Mouse (Mus musculus) right cerebral cortex, postnatal 10 days (tissue): ENCODE data around the gene Olfr630.
"Not testable (repeated sequence)": the region's sequence is repeated elsewhere in the genome, so short reads cannot be mapped to it uniquely, and the experiment has no call there.

Experiments
- DNase-seq, 2 experiments: peaks; one replicate each; pipeline ENCODE4 v3.0.0; 2021; ENCODE audit warnings: low spot score in 2 of 2

The Olfr630 gene

DNA sequence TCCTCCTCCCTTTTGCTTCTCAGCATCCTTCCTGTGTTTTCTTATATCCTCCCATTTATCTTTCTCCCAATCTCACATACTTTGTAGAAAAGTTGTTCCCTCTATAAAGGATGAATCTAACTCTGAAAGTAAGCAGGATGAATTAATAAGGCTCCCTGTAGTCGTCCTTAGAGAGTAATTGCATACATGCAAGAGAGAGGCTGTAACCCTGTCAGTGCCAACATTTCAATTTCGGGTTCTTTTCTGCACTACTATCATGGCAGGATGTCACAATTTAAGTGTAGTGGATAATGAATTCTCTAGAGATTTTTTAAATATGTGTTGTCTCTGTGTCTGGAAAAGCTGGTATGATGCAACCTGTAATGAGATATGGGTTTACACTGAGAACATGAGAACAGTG lies at the start of gene Olfr630:
Gene Olfr630 (minus strand): TSS at position 101 of the 400 bp plus-strand sequence.
- DNase-seq = no peak

- DNase-seq = peak; percentile 19 to 25
Measured at GRCm38 (mm10) chr7:103806856-103807255, 49.7 kb upstream of the Olfr630 start.

- no peak for DNase-seq
Measured at GRCm38 (mm10) chr7:103792669-103793388, 35.7 kb upstream of the Olfr630 start.

DNA sequence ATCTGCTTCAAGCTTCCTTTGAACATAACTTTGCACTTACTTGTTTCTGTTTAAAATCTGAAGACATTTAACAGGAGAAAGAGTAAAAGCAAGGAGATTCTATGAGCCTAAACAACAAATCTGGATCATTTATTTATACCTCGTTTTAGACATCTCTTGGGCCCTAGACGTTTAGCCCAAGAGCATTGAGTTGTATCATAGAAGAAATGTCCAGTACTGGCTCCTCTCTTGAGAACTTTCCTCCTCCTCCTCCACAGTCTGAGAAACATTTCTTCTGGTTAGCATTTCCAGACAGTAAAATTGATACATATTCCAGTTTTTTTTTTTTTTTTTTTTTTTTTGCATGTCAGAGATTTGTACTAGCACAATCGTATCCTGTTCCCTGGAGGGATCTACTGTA lies 34.6 kb upstream of the Olfr630 start, which contains the start of gene Olfr67:
Gene Olfr67 (minus strand): TSS at position 101 of the 400 bp plus-strand sequence.
- no peak for DNase-seq

DNA sequence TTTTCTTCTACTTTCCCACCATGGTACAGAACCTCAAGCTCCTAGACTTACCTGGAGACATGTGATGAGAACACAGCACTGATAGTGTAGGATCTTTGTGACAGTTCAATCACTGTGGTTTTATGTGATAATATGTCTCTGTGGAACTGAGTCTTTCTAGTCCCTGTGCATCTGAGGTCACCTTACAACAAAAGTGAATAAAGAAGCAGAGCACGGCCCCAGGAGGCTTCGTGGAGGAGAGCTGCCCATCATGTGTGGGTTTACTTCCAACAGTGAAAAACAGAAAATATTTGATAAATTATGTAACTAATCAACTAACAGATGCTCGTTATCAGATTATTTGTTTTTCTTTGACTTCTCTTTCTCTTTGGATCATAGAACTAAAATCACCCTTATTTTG lies 22.5 kb upstream of the Olfr630 start, which contains the start of gene Olfr68:
Gene Olfr68 (minus strand): TSS at position 101 of the 400 bp plus-strand sequence.
- no peak for DNase-seq

- DNase-seq = not testable (repeated sequence)
Measured at GRCm38 (mm10) chr7:103777652-103778051, 20.5 kb upstream of the Olfr630 start.

GRCm38 (mm10) chr7:103771494-103771893 lies 14.4 kb upstream of the Olfr630 start, which contains the start of gene Olfr69:
Gene Olfr69 (minus strand): TSS chr7:103771594.
- DNase-seq = no peak

DNA sequence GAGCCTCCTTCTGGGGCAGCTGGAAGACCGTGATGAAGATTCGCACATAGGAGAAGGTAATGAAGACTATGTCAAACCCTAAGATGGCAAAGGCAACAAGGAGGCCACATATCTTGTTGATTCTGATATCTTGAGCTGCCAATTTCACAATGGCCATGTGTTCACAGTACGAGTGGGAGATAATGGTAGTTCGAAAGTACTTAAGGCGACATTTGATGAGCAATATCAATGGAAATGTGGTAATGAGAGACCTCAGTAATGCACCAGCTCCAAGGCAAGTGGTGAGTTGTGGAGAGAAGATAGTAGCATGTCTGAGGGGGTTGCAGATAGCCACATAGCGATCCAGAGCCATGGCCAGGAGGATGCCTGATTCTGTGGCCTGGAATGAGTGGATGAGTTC lies 10.6 kb upstream of the Olfr630 start:
- DNase-seq = not testable (repeated sequence)

DNA sequence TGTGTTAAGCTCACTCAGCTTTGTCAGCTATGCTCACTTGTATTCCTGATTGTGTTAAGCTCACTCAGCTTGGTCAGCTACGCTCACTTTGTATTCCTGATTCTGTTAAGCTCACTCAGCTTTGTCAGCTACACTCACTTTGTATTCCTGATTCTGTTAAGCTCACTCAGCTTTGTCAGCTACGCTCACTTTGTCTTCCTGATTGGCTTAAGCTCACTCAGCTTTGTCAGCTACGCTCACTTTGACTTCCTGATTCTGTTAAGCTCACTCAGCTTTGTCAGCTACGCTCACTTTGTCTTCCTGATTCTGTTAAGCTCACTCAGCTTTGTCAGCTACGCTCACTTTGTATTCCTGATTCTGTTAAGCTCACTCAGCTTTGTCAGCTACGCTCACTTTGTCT lies 5.1 kb upstream of the Olfr630 start:
- DNase-seq = not testable (repeated sequence)

DNA sequence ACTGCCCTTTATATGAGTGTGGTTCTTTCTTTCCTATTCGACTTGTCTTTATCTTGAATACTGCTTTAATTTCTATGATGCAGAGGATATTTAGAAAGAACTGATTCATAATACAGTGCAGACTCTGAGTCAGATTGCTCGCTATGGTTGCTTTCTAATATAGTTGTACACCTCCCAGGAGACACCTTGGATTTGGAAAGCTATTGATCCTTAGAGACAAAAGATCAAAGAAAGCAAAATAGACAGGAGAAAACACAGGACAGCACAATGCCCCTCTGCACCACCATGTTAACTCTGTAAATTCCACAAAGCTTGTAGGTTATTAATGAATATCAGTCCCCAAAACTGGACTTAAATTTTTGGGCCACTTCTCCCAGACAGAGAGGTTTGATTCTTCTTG lies 12.3 kb downstream of the Olfr630 start, which contains the start of gene Olfr629:
Gene Olfr629 (minus strand): TSS at position 101 of the 400 bp plus-strand sequence.
- DNase-seq = no peak

DNA sequence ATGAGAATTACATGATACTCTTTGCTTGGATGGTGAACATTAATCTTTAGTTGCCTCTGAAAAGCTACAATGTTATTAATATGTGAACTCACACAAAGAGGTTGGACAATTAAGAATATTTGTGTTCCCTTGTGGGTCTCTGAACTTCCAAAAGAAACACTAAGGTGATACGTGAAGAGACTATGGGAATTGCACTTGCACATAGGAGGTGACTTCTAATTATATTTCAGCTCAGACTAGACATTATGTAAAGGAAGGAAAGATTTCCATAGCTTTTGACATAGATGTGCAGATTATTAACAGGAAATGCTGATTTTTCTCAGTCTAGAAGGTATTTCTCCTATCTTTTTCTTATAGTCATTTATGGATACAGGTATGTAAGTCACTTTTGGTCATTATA lies 27.1 kb downstream of the Olfr630 start, which contains the start of gene Olfr628:
Gene Olfr628 (plus strand): TSS at position 301 of the 400 bp plus-strand sequence.
- DNase-seq = no peak

DNA sequence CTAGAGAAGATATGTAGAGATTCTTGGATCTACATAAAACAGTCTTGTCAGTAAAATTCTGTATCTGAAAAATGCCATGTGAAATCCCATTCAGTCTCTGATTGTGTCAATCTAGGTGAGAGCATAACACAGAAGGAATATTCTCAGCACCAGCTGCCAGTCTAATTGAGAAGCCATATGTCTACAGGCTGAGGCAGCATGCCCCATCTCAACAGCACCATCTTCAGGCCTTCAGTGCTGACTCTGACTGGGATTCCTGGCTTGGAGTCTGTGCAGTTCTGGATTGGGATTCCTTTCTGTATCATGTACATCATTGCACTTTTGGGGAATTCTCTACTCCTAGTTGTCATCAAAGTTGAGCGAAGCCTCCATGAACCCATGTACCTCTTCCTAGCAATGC lies 40.7 kb downstream of the Olfr630 start:
- DNase-seq = peak in 1 of 2 experiments; percentile 17

DNA sequence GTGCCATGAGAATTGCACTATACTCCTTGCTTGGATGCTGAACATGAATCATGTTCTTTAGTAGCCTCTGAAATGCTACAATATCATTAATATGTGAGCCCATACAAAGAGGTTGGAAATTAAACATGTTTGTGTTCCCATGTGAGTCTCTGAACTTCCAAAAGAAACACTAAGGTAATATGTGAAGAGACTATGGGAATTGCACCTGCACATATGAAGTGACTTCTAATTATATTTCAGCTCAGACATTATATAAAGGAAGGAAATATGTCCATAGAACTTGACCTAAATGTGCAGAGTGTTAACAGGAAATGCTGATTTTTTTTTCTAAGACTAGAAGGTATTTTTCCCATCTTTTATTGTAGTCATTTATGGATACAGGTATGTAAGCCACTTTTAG lies 42.8 kb downstream of the Olfr630 start, which contains the start of gene Olfr243:
Gene Olfr243 (plus strand): TSS at position 301 of the 400 bp plus-strand sequence.
- no peak for DNase-seq

- no peak for DNase-seq
Measured at GRCm38 (mm10) chr7:103712024-103712423, 45.1 kb downstream of the Olfr630 start.
